26 mouse cellular contexts compared by ENCODE assay signal in the genomic region with DNA sequence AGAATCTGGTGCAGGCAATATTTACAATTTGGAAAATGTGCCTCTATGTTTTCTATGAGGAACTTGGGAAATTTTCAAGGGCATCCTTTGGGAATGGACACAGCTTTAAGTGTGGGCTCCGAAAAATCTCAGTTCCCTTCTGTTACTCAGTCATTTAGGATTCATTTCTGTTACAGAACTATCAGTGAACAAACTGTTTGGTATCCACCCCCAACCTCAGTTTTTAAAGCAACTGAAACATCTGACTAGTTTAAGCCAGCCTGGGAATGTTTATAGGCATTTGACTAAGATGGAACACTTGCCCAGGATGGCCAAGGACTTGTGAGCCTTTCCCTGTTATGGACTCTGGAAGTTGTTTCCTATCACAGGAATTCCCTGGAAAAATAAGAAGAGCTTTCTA.
A peak's percentile ranks its signal among the peaks of the same experiment; 100 is the strongest.
DNase-seq lines count a peak whose midpoint lies in the region; ATAC-seq lines count a peak whose summit lies in the region.
"Had no signal": no experiment of that assay in that cellular context is flagged by ENCODE, and none has a peak within 500 bp of the region (broad histone marks: within the 10 kb centered on the region; RNA-seq: fewer than 3 reads in every experiment).

No protein-coding gene starts in this region.

- no peaks in the 10 kb centered on the region for H3K9me3 ChIP-seq in liver, embryonic 11.5 days (ENCODE audit: control insufficient read depth, low read length)
- H3K9me3 ChIP-seq: forebrain, embryonic 10.5 days; forebrain, embryonic 13.5 days; heart, embryonic 10.5 days; heart, embryonic 13.5 days; hindbrain, embryonic 12.5 days; hindbrain, embryonic 15.5 days had no signal

- no peaks in the 10 kb centered on the region for H3K27me3 ChIP-seq in liver, embryonic 11.5 days (replicated peaks; ENCODE audit: control insufficient read depth, insufficient read depth, low read length)
- H3K27me3 ChIP-seq: CH12.LX; forebrain, embryonic 13.5 days; heart, embryonic 13.5 days; hindbrain, embryonic 12.5 days; hindbrain, embryonic 15.5 days; Patski had no signal

- no peak overlapping the region for H3K4me3 ChIP-seq in liver, embryonic 11.5 days (ENCODE audit: low read depth, low read length)
- H3K4me3 ChIP-seq: forebrain, embryonic 10.5 days; forebrain, embryonic 13.5 days; heart, adult 2 months; heart, embryonic 10.5 days; heart, embryonic 13.5 days; hindbrain, embryonic 12.5 days; hindbrain, embryonic 15.5 days had no signal

- intact Hi-C loops in heart, postnatal 14 days (cut with DNase I) = no loop called here

- DNase-seq in heart, adult 11 months = peak; percentile 30
- no peak for DNase-seq in heart, postnatal 14 days
- DNase-seq in layer of hippocampus, adult 9-10 months (ENCODE audit: low spot score) = peak; percentile 20
- DNase-seq in layer of hippocampus, postnatal 10 days (ENCODE audit: low spot score in 2 of 2) = no peak
- DNase-seq in right cerebral cortex, adult 18-20 months = peak; percentile 41
- DNase-seq in right cerebral cortex, postnatal 4 days = no peak
- no peak for DNase-seq in liver, embryonic 11.5 days (ENCODE audit: low spot score)
- DNase-seq: adrenal gland, postnatal 10 days; adrenal gland, postnatal 36 days; B cell, adult 2 months; cerebellum, adult 11 months; cerebellum, adult 2 months; cerebellum, adult 9-11 months; cerebellum, postnatal 36 days; gastrocnemius, postnatal 25 days; heart, adult 2 months had no signal

- ATAC-seq in liver, embryonic 11.5 days (replicated peaks; ENCODE audit: low FRiP score) = no peak
- ATAC-seq: forebrain, embryonic 13.5 days; forebrain, embryonic 16.5 days; Patski had no signal

- H3K36me3 ChIP-seq in liver, embryonic 11.5 days (ENCODE audit: control insufficient read depth, insufficient read depth, low read length) = no peaks in the 10 kb centered on the region
- H3K36me3 ChIP-seq: forebrain, embryonic 10.5 days; G1E; heart, embryonic 10.5 days; heart, embryonic 13.5 days; hindbrain, embryonic 12.5 days; hindbrain, embryonic 15.5 days had no signal

- no peaks in the 10 kb centered on the region; the same call in 1 of the 2 replicates for H3K4me1 ChIP-seq in liver, embryonic 11.5 days (replicated peaks; ENCODE audit: control insufficient read depth, insufficient read depth, low read length)
- H3K4me1 ChIP-seq: forebrain, embryonic 13.5 days; heart, embryonic 10.5 days; heart, embryonic 13.5 days; hindbrain, embryonic 12.5 days; hindbrain, embryonic 15.5 days had no signal

- H3K9ac ChIP-seq in liver, embryonic 11.5 days (ENCODE audit: low read depth, low read length) = no peak overlapping the region
- H3K9ac ChIP-seq: forebrain, embryonic 13.5 days; heart, embryonic 13.5 days; hindbrain, embryonic 12.5 days; hindbrain, embryonic 15.5 days had no signal

- 80% methylated on average over 1 of the region's 1 CpGs for WGBS in liver, embryonic 11.5 days

- H3K4me2 ChIP-seq in liver, embryonic 11.5 days = no peak overlapping the region
- H3K4me2 ChIP-seq: forebrain, embryonic 13.5 days; heart, embryonic 13.5 days; hindbrain, embryonic 12.5 days; hindbrain, embryonic 15.5 days had no signal

- no peak overlapping the region for H3K27ac ChIP-seq in liver, embryonic 11.5 days (ENCODE audit: low read depth, low read length)
- H3K27ac ChIP-seq: forebrain, embryonic 10.5 days; forebrain, embryonic 13.5 days; heart, adult 2 months; heart, embryonic 10.5 days; heart, embryonic 13.5 days; hindbrain, embryonic 12.5 days; hindbrain, embryonic 15.5 days had no signal

Comparison
In these comparisons a context has a peak if more than half of its experiments do, and no peak if none do; other contexts are left out.
1. DNase-seq: peak in heart, adult 11 months (single experiment), layer of hippocampus, adult 9-10 months (single experiment) and right cerebral cortex, adult 18-20 months (single experiment); none in heart, postnatal 14 days (0 of 2), layer of hippocampus, postnatal 10 days (0 of 2), right cerebral cortex, postnatal 4 days (single experiment) and liver, embryonic 11.5 days (single experiment).